Comparison of ENCODE assay signal across 8 mouse cellular contexts in the genomic region with DNA sequence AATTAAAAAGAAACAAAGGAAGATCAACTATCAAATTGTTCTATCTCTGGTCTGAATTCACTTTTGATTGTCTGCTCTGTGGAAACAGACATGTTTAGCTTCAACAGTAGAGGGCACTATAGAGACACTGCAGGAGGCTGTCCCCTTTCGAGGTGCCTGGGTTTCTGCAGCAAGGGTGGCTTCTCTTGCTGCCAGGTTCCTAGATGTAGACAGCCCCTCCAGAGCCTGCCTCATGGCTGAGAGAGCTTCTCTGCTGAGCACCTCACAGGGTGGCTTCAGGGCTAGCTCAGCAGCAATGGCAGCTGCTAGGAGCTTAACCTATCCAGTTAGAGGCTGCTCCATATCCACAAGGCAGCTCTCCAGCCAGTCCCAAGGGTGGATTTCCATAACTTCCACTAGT. TPM values are rescaled to one million over a fixed set of nuclear protein-coding genes. Genes with fewer than 3 reads are reported as not detected.
DNase-seq lines count a peak whose midpoint lies in the region.

No protein-coding gene starts in this region.

- DNase-seq in frontal cortex, postnatal 36 days (ENCODE audit: low spot score in 2 of 2), result peak; percentile 30 to 41
- no peak for DNase-seq in frontal cortex, postnatal 14 days (ENCODE audit: low spot score in 2 of 2)
- peak; percentile 42 to 64 for DNase-seq in CD8-positive naive resting alpha-beta T cell, adult 2 months (ENCODE audit: low read depth in 2 of 2, low spot score in 2 of 2)
- DNase-seq in c-Kit-positive CD71-positive TER-119-negative erythroid progenitor cells, embryonic 14.5 days (ENCODE audit: low read depth), result peak; percentile 34
- peak; percentile 28 for DNase-seq in gastrocnemius, postnatal 10 days
- DNase-seq in layer of hippocampus, adult 9-11 months, result peak; percentile 40
- DNase-seq in mesoderm, embryonic 11.5 days (ENCODE audit: low read depth, low spot score), result peak; percentile 68
- DNase-seq in testis, postnatal 10 days (ENCODE audit: low spot score), result peak; percentile 53

RNA-seq across cellular contexts. Expression of gene Ubtd2, which starts 5.0 kb away (rescaled TPM):
- total RNA-seq in gastrocnemius, postnatal 10 days (2021), result 10 to 100 TPM; 30.2 to 34.5 TPM

Comparison
In these comparisons a context has a peak if more than half of its experiments do, and no peak if none do; other contexts are left out.
1. DNase-seq: peak in frontal cortex, postnatal 36 days (2 of 2), CD8-positive naive resting alpha-beta T cell, adult 2 months (2 of 2), c-Kit-positive CD71-positive TER-119-negative erythroid progenitor cells, embryonic 14.5 days (single experiment), gastrocnemius, postnatal 10 days (single experiment), layer of hippocampus, adult 9-11 months (single experiment), mesoderm, embryonic 11.5 days (single experiment) and testis, postnatal 10 days (single experiment); none in frontal cortex, postnatal 14 days (0 of 2).